Mouse (Mus musculus) heart, embryonic 11.5 days (tissue): ENCODE measurements at regions not wholly inside any gene's neighbourhood (a gene's known extent, or its start where the extent isn't known, plus 50 kb on each side); places are given as distances from the start of the nearest gene placed in this dataset.

ENCODE experiments used
- ATAC-seq: fragments of 200-750 bp; cut with Nextera tagmentation; replicated peaks from 2 replicates; pipeline ENCODE4 v1.8.0; 2017; ENCODE audit warnings: moderate library complexity; ENCODE audit not compliant: insufficient number of reproducible peaks, low FRiP score, low TSS enrichment
- H3K27ac ChIP-seq: fragments of 300-500 bp; sonication (generic); 2 replicates; pipeline ENCODE4 v1.5.1; 2014; ENCODE audit warnings: mild to moderate bottlenecking, low read depth, low read length
- H3K27me3 ChIP-seq: fragments of 300-500 bp; sonication (generic); 2 replicates; pipeline ENCODE4 v1.6.1; 2014; ENCODE audit warnings: mild to moderate bottlenecking, low read length, mixed read lengths; ENCODE audit not compliant: control insufficient read depth, insufficient read depth
- H3K36me3 ChIP-seq: fragments of 300-500 bp; sonication (generic); 2 replicates; pipeline ENCODE4 v1.6.1; 2014; ENCODE audit warnings: mild to moderate bottlenecking, low read length, moderate library complexity, mixed read lengths; ENCODE audit not compliant: control insufficient read depth, insufficient read depth
- H3K4me1 ChIP-seq: fragments of 300-500 bp; sonication (generic); 2 replicates; pipeline ENCODE4 v1.6.1; 2014; ENCODE audit warnings: low read length; ENCODE audit not compliant: control insufficient read depth, insufficient read depth
- H3K4me2 ChIP-seq: fragments of 300-500 bp; sonication (generic); 2 replicates; pipeline ENCODE4 v1.6.1; 2014; ENCODE audit warnings: mild to moderate bottlenecking, moderate library complexity
- H3K4me3 ChIP-seq: fragments of 300-500 bp; sonication (generic); 2 replicates; pipeline ENCODE4 v1.5.1; 2014; ENCODE audit warnings: low read depth, low read length
- H3K9ac ChIP-seq: fragments of 300-500 bp; sonication (generic); 2 replicates; pipeline ENCODE4 v1.6.1; 2014; ENCODE audit warnings: mild to moderate bottlenecking, low read depth, low read length, moderate library complexity
- H3K9me3 ChIP-seq: fragments of 300-500 bp; sonication (generic); replicated peaks from 2 replicates; pipeline ENCODE4 v1.6.1; 2016; ENCODE audit warnings: low read length; ENCODE audit not compliant: control insufficient read depth
- WGBS: fragments of 180-500 bp; shearing (Covaris S2); extraction: QIAGEN DNeasy Blood & Tissue Kit; methylation state at CpG from one replicate; pipeline ENCODE4 v1.1.7; 2014; ENCODE audit not compliant: insufficient replicate concordance; 5-methylcytosine and 5-hydroxymethylcytosine counted together

- no peak overlapping the region for H3K9ac ChIP-seq
- H3K27ac ChIP-seq = no peak overlapping the region
- 77% methylated on average over 2 of the region's 2 CpGs for WGBS
- H3K9me3 ChIP-seq = no peaks in the 10 kb centered on the region
- no peaks in the 10 kb centered on the region for H3K36me3 ChIP-seq
- no peak overlapping the region for H3K4me2 ChIP-seq
- ATAC-seq = no peak
- no peaks in the 10 kb centered on the region for H3K4me1 ChIP-seq
- no peaks in the 10 kb centered on the region for H3K27me3 ChIP-seq
- no peak overlapping the region for H3K4me3 ChIP-seq
These were observed 104.6 kb downstream of the Ngf start for GRCm38 (mm10) chr3:102574320-102574719.

GRCm38 (mm10) chr3:102576896-102577295 is 107.2 kb downstream of the Ngf start:
- no peaks in the 10 kb centered on the region for H3K36me3 ChIP-seq
- H3K9ac ChIP-seq = no peak overlapping the region
- ATAC-seq = no peak
- H3K27ac ChIP-seq = no peak overlapping the region
- no peak overlapping the region for H3K4me2 ChIP-seq
- no peak overlapping the region for H3K4me3 ChIP-seq
- no peaks in the 10 kb centered on the region for H3K4me1 ChIP-seq
- 74% methylated on average over 2 of the region's 2 CpGs for WGBS
- H3K9me3 ChIP-seq = no peaks in the 10 kb centered on the region
- H3K27me3 ChIP-seq = no peaks in the 10 kb centered on the region

- H3K27me3 ChIP-seq = no peaks in the 10 kb centered on the region
- no peak overlapping the region for H3K4me3 ChIP-seq
- H3K9ac ChIP-seq = no peak overlapping the region
- no peaks in the 10 kb centered on the region for H3K9me3 ChIP-seq
- H3K4me2 ChIP-seq = no peak overlapping the region
- no peak for ATAC-seq
- no peaks in the 10 kb centered on the region for H3K36me3 ChIP-seq
- no peak overlapping the region for H3K27ac ChIP-seq
- 72% methylated on average over 3 of the region's 3 CpGs for WGBS
- H3K4me1 ChIP-seq = peaks cover 4% of the 10 kb centered on the region; the same call in 1 of the 2 replicates
These were observed 112.1 kb downstream of the Ngf start for GRCm38 (mm10) chr3:102581830-102582229.

- ATAC-seq = no peak
- H3K9me3 ChIP-seq = no peaks in the 10 kb centered on the region
- H3K9ac ChIP-seq = no peak overlapping the region
- no peak overlapping the region for H3K27ac ChIP-seq
- H3K4me3 ChIP-seq = no peak overlapping the region
- H3K36me3 ChIP-seq = no peaks in the 10 kb centered on the region
- H3K27me3 ChIP-seq = no peaks in the 10 kb centered on the region
- no peak overlapping the region for H3K4me2 ChIP-seq
- peaks cover 4% of the 10 kb centered on the region for H3K4me1 ChIP-seq
- WGBS = 81% methylated on average over 2 of the region's 2 CpGs
These were observed 115.4 kb downstream of the Ngf start for GRCm38 (mm10) chr3:102585136-102585535.

- Histone ChIP-seq H3K4me2 (no peak overlapping the region), H3K9ac (no peak overlapping the region), H3K4me1 (peaks cover 4% of the 10 kb centered on the region), H3K27me3 (no peaks in the 10 kb centered on the region), H3K9me3 (no peaks in the 10 kb centered on the region), H3K27ac (no peak overlapping the region), H3K4me3 (no peak overlapping the region), H3K36me3 (no peaks in the 10 kb centered on the region)
- WGBS = 19% methylated on average over 5 of the region's 5 CpGs
- ATAC-seq = no peak
These were observed 116.5 kb downstream of the Ngf start for GRCm38 (mm10) chr3:102586221-102586620.

GRCm38 (mm10) chr3:102592041-102592440 is 122.3 kb downstream of the Ngf start:
- Histone ChIP-seq H3K9ac (no peak overlapping the region), H3K4me2 (no peak overlapping the region), H3K27ac (no peak overlapping the region), H3K9me3 (no peaks in the 10 kb centered on the region), H3K36me3 (no peaks in the 10 kb centered on the region), H3K4me3 (no peak overlapping the region), H3K4me1 (no peaks in the 10 kb centered on the region; the same call in 1 of the 2 replicates), H3K27me3 (no peaks in the 10 kb centered on the region)
- ATAC-seq = no peak
- 60% methylated on average over 7 of the region's 7 CpGs for WGBS

GRCm38 (mm10) chr3:102596944-102597551 is 127.3 kb downstream of the Ngf start:
- no peaks in the 10 kb centered on the region for H3K27me3 ChIP-seq
- H3K9ac ChIP-seq = no peak overlapping the region
- 78% methylated on average over 4 of the region's 4 CpGs for WGBS
- H3K4me1 ChIP-seq = no peaks in the 10 kb centered on the region
- ATAC-seq = no peak
- no peak overlapping the region for H3K4me3 ChIP-seq
- no peak overlapping the region for H3K4me2 ChIP-seq
- H3K9me3 ChIP-seq = no peaks in the 10 kb centered on the region
- no peaks in the 10 kb centered on the region for H3K36me3 ChIP-seq
- H3K27ac ChIP-seq = no peak overlapping the region

GRCm38 (mm10) chr3:102599061-102599460 is 129.3 kb downstream of the Ngf start:
- Histone ChIP-seq H3K36me3 (no peaks in the 10 kb centered on the region), H3K27ac (no peak overlapping the region), H3K4me2 (no peak overlapping the region), H3K9me3 (no peaks in the 10 kb centered on the region), H3K9ac (no peak overlapping the region), H3K27me3 (no peaks in the 10 kb centered on the region), H3K4me3 (no peak overlapping the region), H3K4me1 (no peaks in the 10 kb centered on the region)
- WGBS = 83% methylated on average over 7 of the region's 7 CpGs
- no peak for ATAC-seq

GRCm38 (mm10) chr3:102602766-102603165 is 131.6 kb upstream of the Tspan2 start:
- no peaks in the 10 kb centered on the region; the same call in 1 of the 2 replicates for H3K27me3 ChIP-seq
- H3K4me1 ChIP-seq = no peaks in the 10 kb centered on the region
- H3K27ac ChIP-seq = no peak overlapping the region
- H3K9me3 ChIP-seq = no peaks in the 10 kb centered on the region
- H3K4me2 ChIP-seq = no peak overlapping the region
- H3K36me3 ChIP-seq = no peaks in the 10 kb centered on the region
- 88% methylated on average over 13 of the region's 13 CpGs for WGBS
- no peak for ATAC-seq
- H3K4me3 ChIP-seq = no peak overlapping the region
- no peak overlapping the region for H3K9ac ChIP-seq
